Mouse (Mus musculus): ENCODE results near the gene Rab11fip3. TPM values are rescaled to one million over a fixed set of nuclear protein-coding genes. Genes with fewer than 3 reads are reported as not detected.
A peak's percentile ranks its signal among the peaks of the same experiment; 100 is the strongest.
"Not testable (repeated sequence)": the region's sequence is repeated elsewhere in the genome, so short reads cannot be mapped to it uniquely, and the experiment has no call there.

Gene Rab11fip3
- polyA plus RNA-seq, 1 experiment from 2014 or later, result 29.5 TPM

- no peaks in the 10 kb centered on the region for H3K27me3 ChIP-seq
- H3K27ac ChIP-seq, result peak overlapping the region; percentile 10
- peaks cover 46% of the 10 kb centered on the region for H3K4me1 ChIP-seq (replicated peaks)
- H3K36me3 ChIP-seq, result peaks cover 3% of the 10 kb centered on the region; the same call in 1 of the 2 replicates
- no peak for ATAC-seq (ENCODE audit: low FRiP score)
- no peaks in the 10 kb centered on the region for H3K9me3 ChIP-seq
- H3K4me2 ChIP-seq, result no peak overlapping the region
- no peak overlapping the region for H3K4me3 ChIP-seq
- H3K9ac ChIP-seq, result no peak overlapping the region
- 64% methylated on average over 10 of the region's 10 CpGs for WGBS
Observed at GRCm38 (mm10) chr17:26046253-26046997, 22.9 kb downstream of the Rab11fip3 start.

DNA sequence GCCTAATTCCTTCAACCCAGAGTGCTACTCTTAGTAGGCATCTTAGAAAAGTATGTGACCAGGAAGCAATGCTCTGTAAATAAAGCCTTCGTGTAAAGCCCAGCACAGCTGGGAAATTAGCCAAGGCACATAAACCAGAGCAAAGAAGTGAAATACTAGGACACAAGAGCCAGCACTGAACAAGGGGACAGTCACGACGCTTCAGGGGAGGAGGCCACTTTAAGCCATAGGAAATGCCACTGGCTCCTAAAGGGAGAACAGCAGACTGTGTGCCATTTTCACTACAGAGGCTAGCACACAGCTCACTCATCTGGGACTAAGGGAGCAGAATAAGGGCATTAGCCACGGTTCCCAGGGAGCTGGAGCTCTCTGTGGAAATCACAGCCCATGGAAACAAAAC, 24.1 kb downstream of the Rab11fip3 start:
- Histone ChIP-seq H3K4me2 (no peak overlapping the region), H3K9me3 (no peaks in the 10 kb centered on the region), H3K27ac (peak overlapping the region; percentile 73), H3K27me3 (no peaks in the 10 kb centered on the region), H3K4me3 (no peak overlapping the region), H3K36me3 (peaks cover 2% of the 10 kb centered on the region; the same call in 1 of the 2 replicates), H3K9ac (no peak overlapping the region), H3K4me1 (replicated peaks) (peaks cover 50% of the 10 kb centered on the region)
- ATAC-seq (ENCODE audit: low FRiP score), result no peak
- 34% methylated on average over 4 of the region's 4 CpGs for WGBS

DNA sequence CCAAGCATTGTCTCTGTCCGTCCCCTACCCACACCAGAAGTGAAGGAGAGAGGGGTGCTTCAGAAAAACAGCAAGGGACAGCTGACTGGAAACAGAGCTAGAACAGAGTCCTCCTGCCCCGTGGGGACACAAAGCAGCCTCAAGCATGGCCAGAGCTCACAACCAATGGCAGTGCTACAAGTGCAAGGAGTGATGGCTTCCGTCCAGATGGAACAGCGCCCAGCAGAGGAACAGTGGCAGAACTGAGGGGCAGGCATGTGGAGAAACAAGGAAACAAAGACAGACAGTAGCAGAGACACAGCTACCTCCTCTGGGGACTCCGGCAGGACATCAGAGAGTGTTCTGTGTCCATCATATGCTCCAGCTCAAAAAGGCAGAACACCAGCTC, 26.1 kb downstream of the Rab11fip3 start:
- Histone ChIP-seq H3K27me3 (no peaks in the 10 kb centered on the region), H3K9me3 (no peaks in the 10 kb centered on the region), H3K4me3 (no peak overlapping the region), H3K9ac (peak overlapping the region; percentile 51; the same call in 1 of the 2 replicates), H3K4me1 (replicated peaks) (peaks cover 50% of the 10 kb centered on the region), H3K4me2 (peak overlapping the region; percentile 23), H3K36me3 (no peaks in the 10 kb centered on the region), H3K27ac (peak overlapping the region; percentile 90)
- 45% methylated on average over 5 of the region's 5 CpGs for WGBS
- peak; percentile 81 for ATAC-seq (ENCODE audit: low FRiP score)

DNA sequence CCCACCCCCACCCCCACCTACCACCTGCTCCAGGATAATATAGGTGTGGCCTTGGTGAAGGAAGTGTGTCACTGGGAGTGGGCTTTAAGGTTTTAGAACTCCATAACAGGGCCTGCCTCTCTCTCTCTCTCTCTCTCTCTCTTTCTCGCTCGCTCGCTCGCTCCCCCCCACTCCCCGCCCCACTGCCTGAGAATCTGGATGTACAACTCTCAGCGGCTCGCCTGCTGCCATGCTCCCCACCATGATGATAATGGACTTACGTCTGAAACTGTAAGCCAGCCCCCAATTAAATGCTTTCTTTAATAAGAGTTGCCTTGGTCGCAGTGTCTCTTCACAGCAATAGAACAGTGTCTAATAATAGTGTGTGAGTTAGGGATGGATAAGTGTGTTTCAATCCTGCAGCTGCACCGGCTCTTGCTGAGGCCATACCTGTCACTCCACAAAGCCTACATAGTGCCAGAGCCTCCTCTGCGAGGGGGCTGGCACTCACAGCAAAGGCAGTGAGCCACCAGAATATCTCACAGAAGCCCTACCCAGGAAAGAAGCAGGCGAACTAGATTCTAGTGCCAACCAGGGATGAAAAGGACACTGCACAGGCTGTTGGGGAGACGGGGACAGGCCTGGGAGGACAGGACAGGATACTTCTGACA, 26.6 kb downstream of the Rab11fip3 start:
- Histone ChIP-seq H3K36me3 (no peaks in the 10 kb centered on the region), H3K9ac (peak overlapping the region; percentile 51), H3K4me3 (no peak overlapping the region), H3K27me3 (no peaks in the 10 kb centered on the region), H3K4me1 (replicated peaks) (peaks cover 50% of the 10 kb centered on the region), H3K9me3 (no peaks in the 10 kb centered on the region), H3K4me2 (peak overlapping the region; percentile 23), H3K27ac (peak overlapping the region; percentile 90)
- ATAC-seq (ENCODE audit: low FRiP score), result peak; percentile 38
- WGBS, result 66% methylated on average over 13 of the region's 13 CpGs

DNA sequence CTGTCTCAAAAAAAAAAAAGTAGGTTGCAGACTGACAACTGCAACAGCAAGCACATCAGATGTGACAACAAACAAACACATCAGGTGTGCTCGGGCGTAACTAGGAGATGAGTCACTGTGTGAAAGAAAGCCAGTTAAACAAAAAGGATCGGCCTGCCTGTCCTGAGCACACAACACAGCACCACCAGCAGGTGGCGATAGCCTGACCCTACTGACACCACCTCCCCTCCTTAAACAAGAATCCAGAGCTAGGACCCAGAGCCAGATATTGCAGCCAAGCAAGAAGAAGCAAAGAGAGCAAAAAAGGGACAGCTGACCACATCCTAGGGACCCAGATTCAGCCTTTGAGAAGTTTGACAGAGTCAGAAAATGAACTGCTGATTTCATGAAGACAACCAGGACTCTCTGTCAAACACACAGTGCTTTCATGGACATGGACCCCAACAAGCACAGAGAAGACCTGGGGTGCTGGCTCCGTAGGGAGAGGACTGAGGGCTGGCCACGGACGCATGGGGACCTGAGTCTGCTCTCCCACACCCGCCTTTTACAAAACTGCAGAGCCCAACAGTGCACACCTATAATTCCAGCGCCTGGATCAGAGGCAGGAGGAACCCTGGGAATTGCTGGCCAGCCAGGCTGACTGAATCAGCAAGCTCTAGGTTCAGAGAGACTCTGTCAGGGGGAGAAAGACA, 28.1 kb downstream of the Rab11fip3 start:
- Histone ChIP-seq H3K27ac (no peak overlapping the region), H3K27me3 (no peaks in the 10 kb centered on the region), H3K9ac (no peak overlapping the region), H3K9me3 (no peaks in the 10 kb centered on the region), H3K4me1 (replicated peaks) (peaks cover 39% of the 10 kb centered on the region), H3K4me2 (no peak overlapping the region), H3K4me3 (no peak overlapping the region), H3K36me3 (peaks cover 2% of the 10 kb centered on the region)
- ATAC-seq (ENCODE audit: low FRiP score), result no peak
- WGBS, result 50% methylated on average over 9 of the region's 9 CpGs

GRCm38 (mm10) chr17:26040711-26041110, 28.6 kb downstream of the Rab11fip3 start:
- not testable (repeated sequence) for H3K4me2 ChIP-seq; H3K4me3 ChIP-seq; H3K27me3 ChIP-seq; H3K9ac ChIP-seq; H3K36me3 ChIP-seq; H3K9me3 ChIP-seq; H3K27ac ChIP-seq; ATAC-seq (ENCODE audit: low FRiP score)
- WGBS, result 90% methylated on average over 8 of the region's 8 CpGs
- H3K4me1 ChIP-seq (replicated peaks), result peaks cover 33% of the 10 kb centered on the region

- H3K4me3 ChIP-seq, result no peak overlapping the region
- H3K4me1 ChIP-seq (replicated peaks), result 0 out of 2 replicates have a peak, but pooled peaks cover 5% of the 10 kb centered on the region
- no peak overlapping the region for H3K4me2 ChIP-seq
- H3K9me3 ChIP-seq, result no peaks in the 10 kb centered on the region
- 89% methylated on average over 6 of the region's 6 CpGs for WGBS
- H3K9ac ChIP-seq, result no peak overlapping the region
- no peak for ATAC-seq (ENCODE audit: low FRiP score)
- peaks cover 50% of the 10 kb centered on the region for H3K36me3 ChIP-seq
- H3K27ac ChIP-seq, result no peak overlapping the region
- H3K27me3 ChIP-seq, result no peaks in the 10 kb centered on the region
Observed at GRCm38 (mm10) chr17:26032037-26032436, 37.3 kb downstream of the Rab11fip3 start.

DNA sequence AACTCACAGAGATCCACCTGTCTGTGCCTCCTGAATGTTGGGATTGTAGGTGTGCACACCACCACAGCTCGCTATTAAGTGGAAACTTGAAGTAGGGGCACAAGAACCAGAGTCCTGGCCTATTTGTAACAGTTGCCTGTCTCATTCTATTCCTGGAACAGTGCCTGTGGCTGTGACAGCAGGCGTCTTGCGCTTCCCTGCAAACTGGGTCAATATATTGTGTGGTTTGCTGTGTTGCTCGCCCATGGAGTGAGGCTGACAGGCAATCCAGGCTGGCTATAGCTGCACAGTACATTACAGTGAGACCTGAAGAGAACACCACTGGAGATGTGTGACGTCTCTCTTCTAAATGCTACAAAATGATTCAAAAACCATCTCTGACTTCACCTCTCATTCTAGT, 37.8 kb downstream of the Rab11fip3 start:
- Histone ChIP-seq H3K4me3 (no peak overlapping the region), H3K36me3 (peaks cover 51% of the 10 kb centered on the region), H3K9ac (no peak overlapping the region), H3K27ac (no peak overlapping the region), H3K9me3 (no peaks in the 10 kb centered on the region), H3K4me2 (no peak overlapping the region), H3K27me3 (no peaks in the 10 kb centered on the region), H3K4me1 (replicated peaks) (0 out of 2 replicates have a peak, but pooled peaks cover 5% of the 10 kb centered on the region)
- ATAC-seq (ENCODE audit: low FRiP score), result no peak
- WGBS, result 95% methylated on average over 5 of the region's 5 CpGs

GRCm38 (mm10) chr17:26028261-26028660, 41.1 kb downstream of the Rab11fip3 start:
- ATAC-seq (ENCODE audit: low FRiP score), result no peak
- Histone ChIP-seq H3K9me3 (no peaks in the 10 kb centered on the region), H3K9ac (no peak overlapping the region), H3K4me3 (no peak overlapping the region), H3K27me3 (no peaks in the 10 kb centered on the region), H3K27ac (peak overlapping the region; percentile 63), H3K36me3 (peaks cover 39% of the 10 kb centered on the region), H3K4me1 (replicated peaks) (0 out of 2 replicates have a peak, but pooled peaks cover 5% of the 10 kb centered on the region), H3K4me2 (no peak overlapping the region)
- WGBS, result 82% methylated on average over 4 of the region's 4 CpGs

DNA sequence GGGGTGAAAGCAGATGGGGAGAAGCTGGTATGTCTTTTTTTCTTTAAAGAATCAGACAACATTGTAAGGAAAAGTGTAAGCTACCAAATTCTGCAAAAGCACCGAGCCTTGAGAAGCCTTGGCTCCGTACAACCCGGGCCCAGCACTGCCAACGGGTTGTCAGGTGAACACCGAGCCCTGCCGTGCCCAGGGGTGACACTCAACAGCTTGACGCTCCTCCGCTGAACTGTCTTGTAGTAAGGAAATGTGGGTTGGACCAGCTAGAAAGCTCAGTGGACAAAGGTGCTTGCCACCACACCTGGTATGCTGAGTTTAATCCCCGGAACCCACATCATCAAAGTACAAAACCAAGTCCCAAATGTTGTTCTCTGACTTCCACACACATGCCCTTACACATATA, 44.7 kb downstream of the Rab11fip3 start:
- H3K4me1 ChIP-seq (replicated peaks), result 0 out of 2 replicates have a peak, but pooled peaks cover 5% of the 10 kb centered on the region
- no peak overlapping the region for H3K4me2 ChIP-seq
- ATAC-seq (ENCODE audit: low FRiP score), result no peak
- H3K4me3 ChIP-seq, result no peak overlapping the region
- no peaks in the 10 kb centered on the region for H3K27me3 ChIP-seq
- no peak overlapping the region for H3K27ac ChIP-seq
- no peaks in the 10 kb centered on the region for H3K9me3 ChIP-seq
- WGBS, result 97% methylated on average over 9 of the region's 9 CpGs
- H3K9ac ChIP-seq, result no peak overlapping the region
- H3K36me3 ChIP-seq, result peaks cover 33% of the 10 kb centered on the region

DNA sequence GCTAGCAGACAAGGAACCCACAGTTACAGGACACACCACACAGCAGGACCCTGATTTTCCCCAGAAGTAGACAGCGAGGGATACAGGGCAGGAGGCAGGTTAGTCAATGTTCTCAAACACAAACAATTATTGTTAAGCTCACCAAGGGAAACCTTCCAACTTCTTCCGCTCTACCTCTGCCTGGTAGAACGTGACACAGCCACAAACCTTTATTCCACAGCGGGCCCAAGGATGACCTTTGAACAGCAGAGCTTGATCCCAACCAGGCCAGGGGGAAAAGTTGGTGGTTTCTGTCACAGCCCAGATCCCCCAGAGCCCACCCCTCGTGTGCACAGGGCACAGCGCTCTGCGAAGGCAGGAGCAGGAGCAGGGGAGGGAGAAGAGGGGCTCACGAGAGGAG, 45.4 kb downstream of the Rab11fip3 start:
- Histone ChIP-seq H3K4me3 (no peak overlapping the region), H3K9me3 (no peaks in the 10 kb centered on the region), H3K27me3 (no peaks in the 10 kb centered on the region), H3K4me1 (replicated peaks) (0 out of 2 replicates have a peak, but pooled peaks cover 5% of the 10 kb centered on the region), H3K36me3 (peaks cover 33% of the 10 kb centered on the region), H3K4me2 (no peak overlapping the region), H3K27ac (no peak overlapping the region), H3K9ac (no peak overlapping the region)
- ATAC-seq (ENCODE audit: low FRiP score), result no peak
- WGBS, result 95% methylated on average over 8 of the region's 8 CpGs

DNA sequence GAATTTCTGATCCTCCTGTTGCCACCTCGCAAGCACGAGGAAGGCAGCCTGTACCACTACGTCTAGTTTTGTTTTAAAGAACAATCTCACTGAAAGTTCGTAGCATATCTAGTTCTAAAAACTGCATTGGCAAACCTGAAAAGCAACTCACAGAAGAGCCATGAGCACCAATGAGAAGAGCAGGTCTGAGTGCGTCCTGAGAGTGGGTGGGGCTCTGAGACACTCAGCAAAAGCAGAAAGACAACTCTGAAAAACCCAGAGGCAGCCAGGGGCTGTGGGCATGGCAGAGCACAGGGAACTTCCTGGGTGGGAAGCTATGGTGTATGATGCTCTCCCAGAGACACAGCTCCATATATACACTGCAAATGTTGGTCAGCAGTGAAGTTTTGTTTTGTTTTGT, 46.2 kb downstream of the Rab11fip3 start:
- Histone ChIP-seq H3K4me2 (no peak overlapping the region), H3K9ac (no peak overlapping the region), H3K27ac (no peak overlapping the region), H3K36me3 (peaks cover 37% of the 10 kb centered on the region), H3K4me1 (replicated peaks) (0 out of 2 replicates have a peak, but pooled peaks cover 5% of the 10 kb centered on the region), H3K27me3 (no peaks in the 10 kb centered on the region), H3K9me3 (no peaks in the 10 kb centered on the region), H3K4me3 (no peak overlapping the region)
- no peak for ATAC-seq (ENCODE audit: low FRiP score)
- whole genome bisulfite sequencing, result 95% methylated on average over 5 of the region's 5 CpGs

All from hindbrain, embryonic 13.5 days (tissue).